Mouse (Mus musculus) mouse trophoblast stem cell (cell line): Measurements from ENCODE around the gene Vmn1r3.
"Not testable (repeated sequence)": the region's sequence is repeated elsewhere in the genome, so short reads cannot be mapped to it uniquely, and the experiment has no call there.

Experiments
- in situ Hi-C, 2 experiments: fragments of 300-500 bp; cut with MseI, MboI; formaldehyde crosslinking; loops; 2 replicates in 1 of 2; 3 replicates in 1 of 2; pipeline ENCODE4 v1.15.1; 2025

Gene Vmn1r3

DNA sequence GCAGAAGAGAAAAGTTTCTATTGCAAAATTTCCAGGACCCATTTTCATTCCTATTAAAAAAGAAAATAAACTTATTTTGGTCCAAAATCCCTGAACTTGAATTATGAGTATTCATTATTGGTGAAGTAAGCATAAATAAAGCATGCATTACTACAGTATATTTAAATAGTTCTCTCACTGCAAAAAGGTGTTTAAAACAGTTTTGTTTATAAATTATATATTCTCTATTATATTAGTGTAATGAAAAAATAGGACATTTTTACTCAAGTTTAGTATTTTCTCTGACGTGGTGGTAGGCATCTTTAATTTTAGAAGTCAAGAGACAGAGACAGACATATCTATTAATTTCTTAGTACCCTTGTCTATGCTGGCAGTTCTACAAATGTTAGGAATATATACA lies at the start of gene Vmn1r3:
Gene Vmn1r3, minus strand, starts transcription at position 101 of the 400 bp plus-strand sequence.
- in situ Hi-C loops, result not testable (repeated sequence)

DNA sequence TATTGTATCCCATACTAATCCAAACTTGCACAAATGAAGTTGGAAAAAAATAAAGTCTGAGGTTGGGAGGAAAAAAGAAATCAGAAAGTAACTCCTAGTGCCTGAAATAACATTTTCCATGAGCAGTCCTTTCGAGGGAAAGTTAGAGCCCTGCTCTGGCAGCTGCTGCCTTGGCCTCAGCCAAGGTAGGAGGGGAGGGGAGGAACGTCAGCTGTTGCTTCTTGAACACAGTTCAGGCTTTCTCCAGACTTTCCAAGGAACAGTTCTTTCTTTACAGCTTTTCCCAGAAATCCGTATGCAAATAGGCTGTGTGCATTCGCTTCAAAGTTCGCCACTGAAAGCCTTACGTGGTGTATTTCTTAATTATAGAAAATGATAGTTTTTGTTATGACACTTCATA lies 46.9 kb upstream of the Vmn1r3 start:
- in situ Hi-C loops, result loop anchor here in 1 of 2 experiments (25.0 kb wide), 1 partner anchor 180 kb away; no protein-coding TSS in a partner anchor

DNA sequence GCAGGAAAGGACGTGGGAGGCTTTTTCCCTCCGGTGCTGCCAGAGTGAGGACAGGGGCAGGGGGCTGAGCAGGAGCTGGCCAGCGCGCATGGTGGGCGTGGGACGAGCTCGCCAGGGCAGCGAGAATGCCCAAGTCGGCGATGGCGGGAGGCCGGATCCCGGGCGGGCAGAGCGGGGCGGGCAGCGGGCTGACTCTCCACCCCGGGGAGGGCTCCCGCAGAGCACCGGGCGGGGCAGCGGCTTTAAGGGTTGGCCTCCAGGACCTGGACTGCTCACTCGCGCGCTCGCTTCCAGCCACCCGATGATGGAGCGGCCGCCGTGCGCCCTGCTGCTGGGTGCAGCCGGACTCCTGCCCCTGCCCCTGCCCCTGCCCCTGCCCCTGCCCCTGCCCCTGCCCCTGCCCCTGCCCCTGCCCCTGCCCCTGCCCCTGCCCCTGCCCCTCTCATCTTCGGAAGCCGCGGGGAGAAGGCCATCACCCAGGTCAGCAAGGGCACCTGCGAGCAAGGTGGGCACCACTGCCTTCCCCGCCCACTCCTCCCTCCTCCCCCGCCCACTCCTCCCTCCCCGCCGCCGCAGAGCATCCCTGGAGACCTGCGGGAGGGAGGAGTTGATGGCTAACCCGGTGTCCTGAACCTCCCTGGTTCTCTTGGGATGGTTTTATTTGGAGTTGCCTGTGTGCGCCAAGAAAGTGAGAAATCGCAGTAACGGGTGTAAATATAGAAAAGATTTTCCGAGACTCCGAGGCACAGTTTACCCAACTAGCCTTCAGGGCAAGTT lies 45.9 kb upstream of the Vmn1r3 start:
- in situ Hi-C loops, result loop anchor here in 1 of 2 experiments (25.0 kb wide), 1 partner anchor 181 kb away; no protein-coding TSS in a partner anchor

DNA sequence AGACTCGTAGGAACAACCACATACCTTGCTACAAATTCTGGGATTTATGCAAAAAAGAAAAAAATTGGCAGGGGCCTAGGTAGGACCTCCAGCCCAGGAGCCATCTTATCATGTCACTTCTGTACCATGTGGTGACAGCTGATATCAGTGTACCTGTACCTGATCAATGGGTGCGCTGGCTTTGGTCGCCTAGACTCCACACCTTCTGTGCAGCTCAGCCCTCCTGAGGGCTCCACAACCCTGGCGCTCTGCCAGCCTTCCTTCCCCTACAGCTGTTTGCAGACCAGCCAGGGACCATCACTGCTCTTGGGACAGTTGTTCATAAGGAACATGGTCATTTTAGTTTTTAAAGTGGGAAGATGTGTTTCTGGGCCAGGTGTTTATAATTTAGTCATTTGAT lies 44.4 kb upstream of the Vmn1r3 start:
- in situ Hi-C loops, result loop anchor here in 1 of 2 experiments (25.0 kb wide), 1 partner anchor 183 kb away; no protein-coding TSS in a partner anchor

DNA sequence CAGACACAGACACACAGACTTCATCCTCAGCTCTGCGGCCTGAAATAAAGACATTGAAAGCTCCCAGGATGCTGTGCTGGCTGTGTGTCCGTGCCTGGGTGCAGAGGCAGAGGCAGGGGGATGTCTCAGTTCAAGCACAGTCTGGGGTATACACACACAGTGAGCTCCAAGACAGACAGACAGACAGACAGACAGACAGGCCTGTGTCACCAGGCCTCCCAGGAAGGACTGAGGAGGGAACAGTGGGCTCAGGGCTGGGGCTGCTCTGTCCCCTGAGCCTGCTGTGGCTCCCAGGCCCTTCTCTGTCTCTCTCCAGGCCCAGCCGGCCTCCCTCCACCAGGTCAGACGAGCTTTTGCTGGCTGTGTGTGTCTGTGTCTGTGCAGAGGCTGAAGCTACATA lies 43.3 kb upstream of the Vmn1r3 start:
- in situ Hi-C loops, result loop anchor here in 1 of 2 experiments (25.0 kb wide), 1 partner anchor 184 kb away; no protein-coding TSS in a partner anchor

DNA sequence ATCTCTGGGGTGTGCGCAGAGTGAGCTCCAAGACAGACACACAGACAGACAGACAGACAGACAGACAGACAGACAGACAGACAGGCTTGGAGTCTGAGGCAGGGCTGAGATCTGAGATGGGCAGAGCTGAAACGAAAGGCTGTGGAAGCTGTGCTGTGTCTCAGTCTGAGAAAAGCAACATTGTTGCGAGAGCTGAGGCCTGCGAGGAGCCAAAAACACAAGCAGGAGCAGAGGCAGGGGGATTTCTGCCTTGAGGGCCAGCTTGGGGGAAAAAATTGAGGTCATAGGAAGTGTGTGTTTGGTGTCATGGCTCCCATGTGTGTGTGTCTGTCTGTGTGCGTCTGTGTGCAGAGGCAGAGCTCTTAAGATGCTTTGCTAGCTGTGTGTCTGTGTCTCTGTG lies 42.6 kb upstream of the Vmn1r3 start:
- in situ Hi-C loops, result loop anchor here in 1 of 2 experiments (25.0 kb wide), 1 partner anchor 185 kb away; no protein-coding TSS in a partner anchor

DNA sequence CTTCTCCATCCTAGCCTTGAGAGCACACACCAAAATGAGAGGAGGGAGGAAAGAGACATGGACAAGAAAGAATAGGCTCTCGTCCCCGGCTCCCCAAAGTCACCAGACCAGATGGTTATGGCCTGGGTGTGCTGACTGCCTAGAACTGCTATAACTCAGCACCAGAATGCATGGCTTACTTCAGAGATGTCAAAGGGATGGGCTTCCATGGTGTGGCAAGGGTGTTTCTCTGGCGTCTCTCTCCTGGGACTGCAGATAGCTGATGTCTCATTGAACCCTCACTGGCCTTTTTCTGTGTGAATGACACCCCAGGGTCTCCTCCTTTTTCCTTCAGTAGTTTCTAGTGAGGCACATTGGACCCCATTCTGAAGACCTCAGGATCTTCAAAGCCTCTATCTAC lies 41.3 kb upstream of the Vmn1r3 start:
- in situ Hi-C loops, result loop anchor here in 1 of 2 experiments (25.0 kb wide), 1 partner anchor 186 kb away; no protein-coding TSS in a partner anchor

DNA sequence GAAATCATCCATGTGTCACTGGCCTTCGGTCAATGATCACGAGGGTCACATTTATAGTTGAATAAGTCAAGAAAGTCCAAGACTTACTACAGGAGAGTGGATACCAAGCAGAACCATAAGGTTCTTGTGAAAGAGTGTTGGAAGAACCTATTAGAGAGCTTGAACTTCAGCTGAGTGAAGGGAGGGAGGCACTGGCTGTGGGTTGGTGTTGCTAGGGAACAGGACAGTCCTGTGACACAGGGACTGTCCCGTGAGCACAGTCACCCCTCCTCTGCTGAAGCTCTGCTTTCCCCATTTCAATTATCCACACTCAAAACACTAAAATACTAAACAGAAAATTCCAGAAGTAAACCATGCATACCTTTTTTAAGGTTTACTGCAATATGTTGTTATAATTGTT lies 40.3 kb upstream of the Vmn1r3 start:
- in situ Hi-C loops, result loop anchor here in 1 of 2 experiments (25.0 kb wide), 1 partner anchor 187 kb away; no protein-coding TSS in a partner anchor

DNA sequence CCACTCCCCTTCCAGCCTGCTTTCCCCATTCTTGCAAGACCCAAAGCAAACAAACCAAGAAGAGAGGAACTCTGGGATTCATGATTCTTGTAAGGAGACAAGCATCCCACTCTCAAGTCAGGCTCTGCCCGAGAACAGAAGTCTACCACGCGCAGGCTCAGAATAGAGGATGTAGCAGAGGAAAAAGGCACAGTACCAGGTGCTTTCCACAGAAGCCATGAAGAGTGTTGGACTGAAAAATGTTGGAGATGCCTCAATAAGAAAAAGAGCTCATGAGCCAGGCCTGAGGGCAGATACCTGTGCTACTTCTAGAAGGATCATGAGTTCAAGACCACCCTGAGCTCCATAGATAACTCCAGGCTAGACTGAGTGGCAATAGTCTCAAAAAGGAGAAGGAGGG lies 39.7 kb upstream of the Vmn1r3 start:
- in situ Hi-C loops, result loop anchor here in 1 of 2 experiments (25.0 kb wide), 1 partner anchor 187 kb away; no protein-coding TSS in a partner anchor

DNA sequence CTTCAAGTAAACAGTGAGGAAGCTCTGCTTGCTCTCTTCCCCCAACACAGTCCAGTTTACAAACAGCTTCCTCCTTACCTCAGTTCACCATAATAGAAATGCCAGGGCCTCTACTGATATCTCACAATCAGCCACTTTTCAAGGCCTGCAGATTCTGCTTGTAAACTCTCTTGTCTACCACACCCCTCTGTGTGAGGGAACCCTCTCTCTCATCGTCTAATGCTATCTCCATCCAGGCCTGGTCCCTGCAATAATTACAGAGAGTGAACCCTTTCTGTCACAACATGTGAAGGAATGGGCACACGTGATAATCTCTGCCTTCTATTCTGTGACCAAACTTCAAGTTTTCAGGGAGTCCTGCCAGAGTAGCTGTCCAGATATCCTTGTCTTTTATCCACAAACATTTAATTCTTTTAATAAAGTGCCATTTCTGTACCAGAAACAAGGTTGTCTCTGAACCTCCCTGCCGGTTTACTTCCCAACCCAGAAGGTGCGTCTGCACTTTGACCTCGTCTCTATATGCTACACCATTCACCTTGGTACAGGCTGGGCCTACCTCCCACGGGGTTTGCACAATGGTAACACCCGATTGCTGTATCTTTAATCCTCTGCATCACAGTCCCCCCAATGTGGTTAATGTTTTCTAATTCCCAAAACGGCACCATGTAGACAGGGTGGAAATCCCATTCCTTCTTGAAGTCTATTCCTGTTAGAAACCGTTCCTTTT lies 38.5 kb upstream of the Vmn1r3 start:
- in situ Hi-C loops, result not testable (repeated sequence)

DNA sequence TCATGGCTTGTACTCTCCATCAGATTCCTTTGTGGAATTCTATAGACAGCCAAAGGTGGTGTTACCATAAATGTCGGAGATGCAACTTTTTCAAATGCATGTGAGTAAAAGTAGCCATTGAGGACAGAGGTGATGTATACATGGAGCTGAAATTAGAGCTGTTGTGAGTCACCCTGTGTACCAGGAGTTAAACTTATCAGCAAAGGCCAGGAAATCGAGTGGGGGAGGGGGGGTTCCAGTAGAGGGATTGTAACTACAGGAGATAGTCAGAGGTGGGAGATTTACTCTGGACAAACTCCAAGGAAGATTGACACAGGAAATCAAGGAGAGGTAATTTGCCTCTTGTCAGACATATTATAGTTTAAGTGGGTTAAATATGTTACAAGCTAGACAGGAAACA lies 31.2 kb upstream of the Vmn1r3 start:
- in situ Hi-C loops, result not testable (repeated sequence)

DNA sequence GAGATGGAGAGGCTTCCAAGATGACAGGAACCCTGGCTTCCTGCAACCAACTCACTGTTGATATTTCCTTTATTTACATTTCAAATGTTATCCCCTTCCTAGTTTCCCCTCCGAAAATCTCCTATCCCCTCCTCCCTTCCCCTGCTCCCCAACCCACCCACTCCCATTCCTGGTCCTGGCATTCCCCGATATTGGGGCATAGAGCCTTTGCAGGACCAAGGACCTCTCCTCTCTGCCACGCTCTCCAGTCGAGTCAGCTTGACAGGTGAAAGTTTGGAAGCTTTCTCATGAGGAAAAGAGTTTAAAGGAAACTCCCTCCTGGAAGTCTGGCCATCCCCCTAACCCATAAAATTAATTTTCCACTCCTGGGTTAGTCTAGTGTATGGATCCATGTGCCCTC lies 28.2 kb upstream of the Vmn1r3 start:
- in situ Hi-C loops, result not testable (repeated sequence)

DNA sequence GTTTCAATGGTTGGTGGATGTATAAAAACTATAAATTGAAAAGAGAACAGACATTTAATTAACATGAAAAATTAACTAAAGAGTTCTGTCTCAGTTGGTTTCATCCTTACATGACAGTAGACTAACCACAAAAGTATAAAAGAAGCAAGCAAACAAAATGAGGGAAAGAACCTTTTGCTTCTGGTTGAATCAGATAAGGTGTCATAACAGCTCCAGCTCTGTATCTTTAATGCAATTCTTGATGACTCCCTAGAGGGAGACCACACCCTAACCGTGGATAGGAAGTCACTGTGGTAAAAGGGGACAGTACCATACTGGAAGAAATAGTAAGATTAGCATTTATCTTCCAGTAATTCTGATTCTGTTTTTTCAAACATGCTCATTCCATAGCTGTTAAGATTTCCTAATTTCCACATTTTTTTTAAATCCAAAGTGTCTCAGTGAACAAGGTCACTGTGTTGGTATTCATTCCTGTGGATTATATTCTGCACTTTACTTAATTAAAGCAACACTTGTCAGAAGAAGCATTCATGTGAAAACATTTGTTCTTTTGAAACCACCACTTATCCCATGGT lies 24.6 kb upstream of the Vmn1r3 start:
- in situ Hi-C loops, result not testable (repeated sequence)

DNA sequence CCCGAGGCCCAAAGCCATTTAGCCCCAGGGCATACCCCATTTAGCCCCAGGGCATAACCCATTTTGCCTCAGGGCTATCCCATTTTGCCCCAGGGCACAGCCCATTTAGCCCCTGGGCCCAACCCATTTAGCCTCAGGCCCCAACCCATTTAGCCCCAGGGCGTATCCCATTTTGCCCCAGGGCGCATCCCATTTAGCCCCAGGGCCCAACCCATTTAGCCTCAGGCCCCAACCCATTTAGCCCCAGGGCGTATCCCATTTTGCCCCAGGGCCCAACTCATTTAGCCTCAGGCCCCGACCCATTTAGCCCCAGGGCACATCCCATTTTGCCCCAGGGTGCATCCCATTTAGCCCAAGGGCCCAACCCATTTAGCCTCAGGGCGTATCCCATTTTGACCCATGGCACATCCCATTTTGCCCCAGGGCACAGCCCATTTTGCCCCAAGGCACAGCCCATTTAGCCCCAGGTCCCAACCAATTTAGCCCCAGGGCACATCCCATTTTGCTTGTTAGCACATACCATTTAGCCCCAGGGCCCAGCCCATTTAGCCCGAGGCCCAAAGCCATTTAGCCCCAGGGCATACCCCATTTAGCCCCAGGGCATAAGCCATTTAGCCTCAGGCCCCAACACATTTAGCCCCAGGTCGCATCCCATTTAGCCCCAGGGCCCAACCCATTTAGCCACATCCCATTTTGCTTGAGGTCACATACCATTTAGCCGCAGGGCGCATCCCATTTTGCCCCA lies 8.2 kb downstream of the Vmn1r3 start:
- in situ Hi-C loops, result not testable (repeated sequence)

DNA sequence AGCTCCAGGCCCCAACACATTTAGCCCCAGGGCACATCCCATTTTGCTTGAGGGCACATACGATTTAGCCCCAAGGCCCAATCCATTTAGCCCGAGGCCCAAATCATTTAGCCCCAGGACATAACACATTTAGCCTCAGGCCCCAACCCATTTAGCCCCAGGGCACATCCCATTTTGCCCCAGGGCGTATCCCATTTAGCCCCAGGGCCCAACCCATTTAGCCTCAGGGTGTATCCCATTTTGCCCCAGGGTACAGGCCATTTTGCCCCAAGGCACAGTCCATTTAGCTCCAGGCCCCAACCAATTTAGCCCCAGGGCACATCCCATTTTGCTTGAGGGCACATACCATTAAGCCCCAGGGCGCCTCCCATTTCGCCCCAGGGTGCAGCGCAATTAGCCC lies 9.0 kb downstream of the Vmn1r3 start:
- in situ Hi-C loops, result not testable (repeated sequence)

DNA sequence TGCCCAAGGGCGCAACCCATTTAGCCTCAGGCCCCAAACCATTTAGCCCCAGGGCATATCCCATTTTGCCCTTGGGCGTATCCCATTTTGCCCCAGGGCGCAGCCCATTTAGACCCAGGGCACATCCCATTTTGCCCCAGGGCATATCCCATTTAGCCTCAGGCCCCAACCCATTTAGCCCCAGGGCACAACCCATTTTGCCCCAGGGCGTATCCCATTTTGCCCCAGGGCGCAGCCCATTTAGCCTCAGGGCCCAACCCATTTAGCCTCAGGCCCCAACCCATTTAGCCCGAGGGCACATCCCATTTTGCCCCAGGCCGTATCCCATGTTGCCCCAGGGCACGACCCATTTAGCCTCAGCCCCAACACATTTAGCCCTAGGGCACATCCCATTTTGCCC lies 9.4 kb downstream of the Vmn1r3 start:
- in situ Hi-C loops, result not testable (repeated sequence)

DNA sequence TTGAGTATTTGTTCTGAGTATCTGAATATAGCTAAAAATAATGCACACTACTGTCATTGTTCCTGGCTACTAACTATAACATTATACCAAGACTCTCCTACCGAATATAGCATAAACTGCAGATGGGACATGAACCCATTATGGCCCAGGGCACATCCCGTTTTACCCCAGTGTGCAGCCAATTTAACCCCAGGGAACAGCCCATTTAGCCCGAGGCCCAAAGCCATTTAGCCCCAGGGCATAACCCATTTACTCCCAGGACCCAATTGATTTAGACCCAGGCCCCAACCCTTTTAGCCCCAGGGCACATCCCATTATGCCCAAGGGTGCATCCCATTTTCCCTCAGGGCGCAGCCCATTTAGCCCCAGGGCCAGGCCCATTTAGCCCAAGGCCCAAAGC lies 10.6 kb downstream of the Vmn1r3 start:
- in situ Hi-C loops, result not testable (repeated sequence)

DNA sequence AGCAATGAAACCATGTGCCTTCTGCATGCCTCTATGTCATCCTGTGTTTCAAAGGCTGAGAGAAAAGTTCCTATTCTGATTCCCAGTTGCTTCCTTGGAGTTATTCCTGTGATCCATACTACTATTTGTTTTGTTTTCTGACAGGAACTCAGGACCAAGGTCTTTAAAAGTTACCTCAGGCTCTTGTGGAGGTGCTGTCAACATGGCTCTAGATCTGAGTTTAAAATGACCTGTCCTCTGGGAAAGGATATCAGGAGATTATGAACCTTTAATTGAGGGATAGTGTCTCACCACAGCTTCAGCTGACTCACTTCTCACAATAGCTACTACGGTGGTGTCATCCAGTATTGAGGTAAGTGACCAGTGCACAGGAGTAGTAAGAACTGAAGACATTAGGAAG lies 18.1 kb downstream of the Vmn1r3 start, which contains the start of gene Vmn1r2:
Gene Vmn1r2, plus strand, starts transcription at position 301 of the 400 bp plus-strand sequence.
- in situ Hi-C loops, result not testable (repeated sequence)

DNA sequence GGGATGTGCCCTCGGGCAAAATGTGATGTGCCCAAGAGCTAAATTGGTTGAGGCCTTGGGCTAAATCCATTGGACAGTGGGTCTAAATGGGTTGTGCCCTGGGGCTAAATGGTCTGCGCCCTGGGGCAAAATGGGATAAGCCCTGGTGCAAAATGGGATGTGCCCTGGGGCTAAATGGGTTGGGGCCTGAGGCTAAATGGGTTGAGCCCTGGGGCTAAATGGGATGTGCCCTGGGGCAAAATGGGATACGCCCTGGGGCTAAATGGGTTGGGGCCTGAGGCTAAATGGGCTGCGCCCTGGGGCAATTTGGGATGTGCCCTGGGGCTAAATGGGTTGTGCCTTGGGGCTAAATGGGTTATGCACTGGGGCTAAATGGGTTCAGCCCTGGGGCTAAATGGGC lies 20.1 kb downstream of the Vmn1r3 start:
- in situ Hi-C loops, result no loop called here

DNA sequence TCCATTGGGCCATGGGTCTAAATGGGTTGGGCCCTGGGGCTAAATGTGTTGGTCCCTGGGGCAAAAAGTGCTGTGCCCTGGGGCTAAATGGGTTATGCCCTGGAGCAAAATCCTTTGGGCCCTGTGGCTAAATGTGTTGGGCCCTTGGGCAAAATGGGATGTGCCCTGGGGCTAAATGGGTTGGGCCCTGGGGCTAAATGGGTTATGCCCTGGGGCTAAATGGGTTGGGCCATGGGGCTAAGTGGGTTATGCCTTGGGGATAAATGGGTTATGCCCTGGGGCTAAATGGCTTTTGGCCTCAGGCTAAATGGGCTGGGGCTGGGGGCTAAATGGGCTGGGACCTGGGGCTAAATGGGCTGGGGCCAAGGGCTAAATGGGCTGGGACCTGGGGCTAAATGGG lies 20.7 kb downstream of the Vmn1r3 start:
- in situ Hi-C loops, result not testable (repeated sequence)

DNA sequence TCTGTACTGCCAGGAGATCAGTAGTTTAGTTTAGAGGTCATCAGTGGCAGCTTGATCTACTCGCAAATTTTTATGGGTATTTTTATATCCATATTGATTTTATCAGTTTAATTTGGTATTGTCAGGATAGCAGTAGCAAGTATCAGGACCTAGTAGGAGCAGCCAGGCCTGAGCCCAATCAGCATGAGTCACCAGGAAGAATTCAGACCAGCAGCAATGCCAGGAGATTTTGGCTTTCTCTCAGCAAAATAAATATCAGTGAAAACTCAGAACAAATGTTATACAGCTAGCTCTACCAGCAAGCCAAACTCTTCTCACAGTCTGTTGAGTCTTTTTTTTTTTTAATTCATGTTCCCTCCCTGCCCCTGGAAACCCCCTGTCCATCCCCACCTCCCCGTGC lies 31.8 kb downstream of the Vmn1r3 start:
- in situ Hi-C loops, result not testable (repeated sequence)
